Mouse (Mus musculus) ES-E14 (cell line): ENCODE measurements at regions not wholly inside any gene's neighbourhood (a gene's known extent, or its start where the extent isn't known, plus 50 kb on each side); places are given as distances from the start of the nearest gene placed in this dataset.

Source experiments
- DNase-seq: peaks from one replicate; pipeline ENCODE4 v3.0.0-alpha.2; 2013; ENCODE audit warnings: low read depth, low spot score
- H3K27ac ChIP-seq: 2 replicates; pipeline ENCODE4 v1.5.1; 2012; ENCODE audit warnings: low read depth, mild to moderate bottlenecking, low read length, moderate library complexity, mixed read lengths; ENCODE audit not compliant: poor library complexity, insufficient read depth, severe bottlenecking
- H3K36me3 ChIP-seq: 2 replicates; pipeline ENCODE4 v1.6.1; 2012; ENCODE audit warnings: mild to moderate bottlenecking, low read length, moderate library complexity, mixed read lengths; ENCODE audit not compliant: control insufficient read depth, poor library complexity, insufficient read depth, severe bottlenecking
- H3K4me1 ChIP-seq, 2 experiments: fragments of 150-350 bp in 1 of 2; sonication (generic) in 1 of 2; 2 replicates each; pipeline ENCODE4 v1.6.1; 2012; ENCODE audit warnings: low read length in 2 of 2, mild to moderate bottlenecking in 1 of 2, mixed read lengths in 1 of 2; ENCODE audit not compliant: control insufficient read depth in 2 of 2, insufficient read depth in 2 of 2, poor library complexity in 1 of 2
- H3K4me3 ChIP-seq, 2 experiments: fragments of 150-350 bp in 1 of 2; sonication (generic) in 1 of 2; 2 replicates each; pipeline ENCODE4 v1.5.1; 2012; ENCODE audit warnings: low read length in 2 of 2, low read depth in 1 of 2, mild to moderate bottlenecking in 1 of 2, mixed read lengths in 1 of 2; ENCODE audit not compliant: insufficient read depth in 1 of 2, poor library complexity in 1 of 2, severe bottlenecking in 1 of 2
- H3K9ac ChIP-seq: 2 replicates; pipeline ENCODE4 v1.6.1; 2012; ENCODE audit warnings: low read depth, mild to moderate bottlenecking, low read length, mixed read lengths; ENCODE audit not compliant: poor library complexity, insufficient read depth, severe bottlenecking
- H3K9me3 ChIP-seq: fragments of 150-350 bp; sonication (generic); 2 replicates; pipeline ENCODE4 v1.6.1; 2012; ENCODE audit warnings: low read depth, mild to moderate bottlenecking, low read length; ENCODE audit not compliant: control insufficient read depth, insufficient read depth
- CHD2 ChIP-seq: IDR thresholded peaks from 2 replicates; pipeline ENCODE4 v1.6.1; 2014; ENCODE audit warnings: mild to moderate bottlenecking, low read depth, low read length, inconsistent platforms
- HCFC1 ChIP-seq: IDR thresholded peaks from 2 replicates; pipeline ENCODE4 v1.6.1; 2012; ENCODE audit warnings: low read length, inconsistent platforms, borderline replicate concordance; ENCODE audit not compliant: insufficient read depth
- MAFK ChIP-seq: IDR thresholded peaks from 2 replicates; pipeline ENCODE4 v1.6.1; 2014; ENCODE audit warnings: mild to moderate bottlenecking, low read depth, low read length, inconsistent platforms; ENCODE audit not compliant: insufficient read depth
- ZC3H11A ChIP-seq: IDR thresholded peaks from 2 replicates; pipeline ENCODE4 v1.6.1; 2012; ENCODE audit warnings: low read depth, mild to moderate bottlenecking, inconsistent platforms, low read length, borderline replicate concordance
- ZNF384 ChIP-seq: IDR thresholded peaks from 2 replicates; pipeline ENCODE4 v1.6.1; 2012; ENCODE audit warnings: low read depth, low read length, inconsistent platforms
- in situ Hi-C, 2 experiments: fragments of 600-800 bp; cut with MboI; formaldehyde crosslinking; loops; one replicate each; pipeline ENCODE4 v1.15.1; 2025; ENCODE audit warnings: low sequenced_read_pairs in 2 of 2, inconsistent platforms in 1 of 2; ENCODE audit not compliant: unreplicated experiment in 2 of 2

DNA sequence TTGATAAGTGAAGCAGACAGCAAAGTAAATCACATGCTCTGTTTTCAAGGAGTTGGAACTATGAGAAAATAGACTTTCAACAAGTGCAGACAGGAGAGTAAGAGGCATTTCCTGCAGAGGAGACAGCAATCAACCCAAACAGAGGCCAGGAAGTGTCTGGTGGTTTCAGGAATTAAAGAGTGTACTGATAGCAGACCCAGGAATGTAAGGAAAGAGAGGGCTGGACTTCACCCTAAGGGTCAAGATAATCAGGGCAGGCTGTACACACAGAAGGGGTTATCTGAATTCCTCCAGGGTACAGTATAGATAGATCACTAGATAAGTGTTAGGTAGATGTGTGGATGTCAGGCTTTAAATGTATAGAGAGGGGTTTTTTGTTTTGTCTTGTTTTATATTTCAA lies 123.6 kb upstream of the Emcn start:
- no peak for DNase-seq
- no peak overlapping the region for H3K9ac ChIP-seq
- in situ Hi-C loops = no loop called here
- no peaks in the 10 kb centered on the region for H3K4me1 ChIP-seq
- H3K9me3 ChIP-seq = no peaks in the 10 kb centered on the region
- H3K27ac ChIP-seq = no peak overlapping the region
- TF ChIP-seq ZC3H11A (no peak), HCFC1 (no peak), ZNF384 (no peak), CHD2 (no peak), MAFK (no peak)
- no peak overlapping the region for H3K4me3 ChIP-seq
- H3K36me3 ChIP-seq = no peaks in the 10 kb centered on the region

DNA sequence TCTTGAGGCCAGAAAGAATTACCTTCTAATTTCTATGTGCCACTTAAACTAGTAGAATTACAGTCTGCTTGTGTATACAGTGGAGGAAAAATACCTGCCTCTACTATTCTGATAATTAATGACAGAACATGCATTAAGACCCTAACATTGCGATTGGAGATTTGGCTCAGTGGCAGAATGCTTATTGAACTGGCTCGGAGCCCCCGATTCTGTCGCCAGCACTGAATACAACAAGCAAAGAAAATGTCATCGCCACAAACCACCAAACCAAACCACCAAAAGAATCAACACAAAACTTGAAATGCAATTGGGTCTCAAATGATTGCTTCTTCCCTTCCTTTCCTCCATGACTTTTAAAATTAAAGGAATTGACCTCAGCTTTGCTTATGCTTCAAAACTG lies 122.9 kb upstream of the Emcn start:
- in situ Hi-C loops = no loop called here
- H3K27ac ChIP-seq = no peak overlapping the region
- no peaks in the 10 kb centered on the region for H3K4me1 ChIP-seq
- H3K4me3 ChIP-seq = no peak overlapping the region
- no peak for TF ChIP-seq MAFK
- no peak for TF ChIP-seq CHD2
- no peak for TF ChIP-seq ZC3H11A
- no peak for TF ChIP-seq ZNF384
- TF ChIP-seq HCFC1 = no peak
- H3K36me3 ChIP-seq = no peaks in the 10 kb centered on the region
- no peaks in the 10 kb centered on the region for H3K9me3 ChIP-seq
- no peak for DNase-seq
- H3K9ac ChIP-seq = no peak overlapping the region

DNA sequence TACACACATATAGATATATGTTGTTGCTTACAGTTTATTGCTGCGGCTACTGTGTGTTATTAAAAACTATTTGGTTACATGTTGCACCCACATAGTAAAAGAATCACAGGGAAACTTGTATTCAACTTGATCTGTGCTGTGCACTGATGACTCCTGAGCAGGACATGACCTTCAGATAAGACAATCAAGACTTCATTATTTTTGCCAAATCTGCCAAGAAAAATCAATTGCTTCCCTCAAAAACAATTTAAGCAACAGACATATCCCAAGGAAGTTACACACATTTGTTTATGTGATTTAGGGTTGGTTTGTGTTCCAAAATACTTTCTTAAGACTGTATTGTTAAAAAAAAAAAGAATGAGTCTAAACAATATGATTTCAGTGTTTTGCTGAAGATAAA lies 114.7 kb upstream of the Emcn start:
- TF ChIP-seq HCFC1 = no peak
- TF ChIP-seq MAFK = no peak
- TF ChIP-seq CHD2 = no peak
- TF ChIP-seq ZNF384 = no peak
- no peak for TF ChIP-seq ZC3H11A

DNA sequence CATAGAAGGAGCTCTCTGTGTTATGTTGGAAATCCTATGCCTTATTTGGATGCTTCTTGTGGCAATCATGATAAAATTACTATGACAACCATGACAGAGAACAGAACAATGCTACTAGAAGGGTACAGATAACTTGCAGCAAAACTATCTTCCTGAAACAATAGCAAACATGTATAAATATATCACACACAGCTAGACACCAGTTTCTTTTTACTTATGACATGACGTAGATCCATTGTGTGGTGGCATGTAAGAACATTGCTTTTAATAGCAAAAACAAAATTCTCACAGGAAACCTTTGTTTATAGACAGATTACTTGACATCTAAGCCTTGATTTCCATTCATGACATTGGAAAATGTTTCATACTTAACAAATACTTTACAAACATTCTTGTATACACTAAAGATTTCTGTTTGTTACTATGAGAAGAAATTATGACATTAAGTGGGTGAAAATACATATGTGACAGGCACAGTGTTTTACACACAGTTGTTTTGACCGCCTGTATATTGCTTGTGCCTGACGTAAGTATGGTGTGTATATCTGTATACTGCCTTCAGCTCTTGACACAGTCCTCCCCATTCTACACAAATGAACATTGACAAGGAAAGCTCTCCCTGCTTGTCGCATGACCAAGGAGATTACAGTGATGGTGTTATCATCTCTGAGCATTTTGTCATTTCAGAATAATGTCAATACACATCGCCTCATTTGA lies 113.6 kb upstream of the Emcn start:
- no peak overlapping the region for H3K4me3 ChIP-seq
- no peak overlapping the region for H3K9ac ChIP-seq
- TF ChIP-seq HCFC1 (no peak), MAFK (no peak), ZNF384 (no peak), ZC3H11A (no peak), CHD2 (no peak)
- DNase-seq = no peak
- H3K27ac ChIP-seq = no peak overlapping the region
- no peaks in the 10 kb centered on the region for H3K9me3 ChIP-seq
- H3K4me1 ChIP-seq = no peaks in the 10 kb centered on the region
- H3K36me3 ChIP-seq = no peaks in the 10 kb centered on the region
- in situ Hi-C loops = no loop called here

More for the DNA sequence above, 114.7 kb upstream of the Emcn start:
- Histone ChIP-seq H3K9me3 (no peaks in the 10 kb centered on the region), H3K27ac (no peak overlapping the region), H3K9ac (no peak overlapping the region), H3K36me3 (no peaks in the 10 kb centered on the region), H3K4me3 (no peak overlapping the region), H3K4me1 (no peaks in the 10 kb centered on the region)
- DNase-seq = no peak
- in situ Hi-C loops = no loop called here

DNA sequence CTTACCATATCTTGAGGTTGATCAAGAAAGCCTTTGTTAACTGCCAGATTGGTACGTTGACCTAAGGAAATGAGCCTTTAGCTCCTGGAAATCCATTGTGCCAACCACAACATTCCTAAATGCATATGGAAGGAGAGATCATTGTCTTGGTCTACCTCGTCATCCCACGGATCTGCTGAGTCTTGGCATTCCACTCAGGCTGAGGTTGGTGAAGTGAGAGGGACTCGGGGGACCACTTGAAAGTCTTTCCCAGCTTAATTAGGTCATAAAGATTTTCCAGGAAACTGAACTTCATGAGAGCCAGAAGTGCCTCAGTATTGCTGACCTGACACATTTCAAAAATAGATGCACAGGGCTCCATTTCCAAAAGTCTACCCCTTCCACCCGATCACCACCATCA lies 112.5 kb upstream of the Emcn start:
- H3K36me3 ChIP-seq = no peaks in the 10 kb centered on the region
- H3K9ac ChIP-seq = no peak overlapping the region
- H3K4me1 ChIP-seq = no peaks in the 10 kb centered on the region
- in situ Hi-C loops = no loop called here
- no peak overlapping the region for H3K4me3 ChIP-seq
- no peak for TF ChIP-seq MAFK
- no peak for TF ChIP-seq ZNF384
- TF ChIP-seq HCFC1 = no peak
- no peak for TF ChIP-seq CHD2
- TF ChIP-seq ZC3H11A = no peak
- no peaks in the 10 kb centered on the region for H3K9me3 ChIP-seq
- no peak for DNase-seq
- H3K27ac ChIP-seq = no peak overlapping the region
